Mouse (Mus musculus): ENCODE results near the gene Rec8.

Rec8 gene

DNA sequence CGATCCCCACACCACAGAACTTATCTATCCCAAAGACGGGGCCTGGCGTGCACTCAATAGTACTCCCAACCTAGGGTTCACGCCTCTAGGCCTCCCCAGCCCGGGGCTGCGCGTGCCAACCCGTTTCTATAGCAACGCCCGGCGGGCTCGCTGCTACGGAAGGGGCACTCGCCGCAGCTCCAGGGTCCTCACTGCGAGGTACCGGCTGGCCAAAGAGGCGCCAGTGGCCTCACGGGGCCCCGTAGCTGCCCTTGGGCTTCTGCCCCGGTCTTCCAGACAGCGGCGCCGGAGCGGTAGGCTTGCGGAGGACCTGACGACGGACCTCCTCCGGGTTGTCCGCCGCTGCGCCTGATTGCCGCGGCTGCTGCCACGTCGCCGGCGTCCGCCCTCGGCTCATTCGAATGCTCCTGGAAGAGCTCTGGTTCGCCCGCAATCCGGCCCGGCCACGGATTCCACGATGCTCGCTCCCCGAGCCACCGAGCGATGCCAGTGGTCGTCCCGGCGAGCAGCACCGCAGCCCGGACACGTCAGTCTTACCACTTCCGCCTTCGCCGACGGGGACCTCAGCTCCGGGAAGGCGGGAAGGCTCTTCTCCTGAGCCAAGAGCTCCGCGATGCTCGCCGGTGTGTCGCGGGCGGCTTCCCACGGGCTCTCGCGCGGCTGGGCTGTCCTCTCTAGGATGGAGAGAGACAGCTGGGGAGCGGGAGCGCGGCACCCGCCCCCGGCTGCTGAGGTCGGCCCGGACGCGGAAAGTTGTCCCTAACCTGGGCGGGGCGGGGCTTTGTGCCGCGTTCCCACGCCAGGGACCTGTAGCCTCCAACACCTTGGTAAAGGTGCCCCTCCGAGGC, 25.4 kb downstream of the Rec8 start, which contains the start of gene Tm9sf1:
Gene Tm9sf1 (minus strand): TSS at position 747 of the 848 bp plus-strand sequence.
- peak; percentile 91 for DNase-seq

DNA sequence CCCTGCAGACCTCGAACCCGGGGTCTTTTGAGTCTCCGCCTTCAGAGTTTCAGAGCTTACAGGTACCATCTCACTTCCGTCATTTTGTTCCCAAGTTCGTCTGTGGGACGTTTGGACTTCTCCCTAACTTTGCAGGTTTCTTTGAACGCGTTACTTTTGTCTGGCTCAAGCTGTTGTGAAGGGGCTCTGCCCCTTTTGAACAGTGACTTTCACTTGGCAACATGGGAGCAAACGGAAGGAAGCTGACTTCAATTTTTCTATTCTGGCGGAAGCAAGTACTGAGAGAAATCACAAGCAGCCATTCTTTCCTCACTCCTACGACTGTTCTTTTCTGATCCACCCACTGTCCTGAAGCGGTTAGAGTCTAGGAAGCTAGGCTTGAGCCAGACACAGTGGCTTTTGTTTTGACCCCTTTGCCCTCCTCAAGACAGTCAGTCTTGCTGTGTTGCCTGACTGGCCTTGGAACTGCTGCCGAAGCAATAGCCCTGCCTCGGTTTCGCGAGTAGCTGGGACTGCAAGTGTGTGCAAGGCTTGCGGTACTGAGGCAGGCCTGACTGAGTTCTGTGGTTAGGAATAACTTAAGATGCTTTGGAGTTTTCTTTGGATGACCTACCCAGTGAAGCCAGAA, 26.5 kb downstream of the Rec8 start:
- no peak for DNase-seq

DNA sequence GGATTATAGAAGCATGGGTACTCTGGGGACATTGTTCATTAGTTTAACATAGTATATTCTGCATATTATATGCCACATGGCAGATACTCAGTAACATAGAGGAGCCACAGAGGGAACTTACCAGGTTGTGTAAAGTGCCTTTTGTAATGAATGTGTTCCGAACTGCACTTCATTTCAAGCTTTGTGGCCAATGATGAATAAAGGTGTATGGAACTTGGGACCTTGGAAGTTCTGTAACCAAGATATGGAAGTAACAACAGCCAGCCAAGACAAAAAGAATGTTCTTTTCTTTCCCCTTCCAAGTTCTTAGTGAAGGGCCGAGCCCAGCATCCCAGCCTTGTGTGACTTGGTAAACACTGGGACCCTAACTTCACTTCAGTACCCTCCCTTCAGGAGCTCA, 32.0 kb downstream of the Rec8 start, which contains the start of gene Tssk4:
Gene Tssk4 (plus strand): TSS at position 301 of the 400 bp plus-strand sequence.
- DNase-seq: no peak

DNA sequence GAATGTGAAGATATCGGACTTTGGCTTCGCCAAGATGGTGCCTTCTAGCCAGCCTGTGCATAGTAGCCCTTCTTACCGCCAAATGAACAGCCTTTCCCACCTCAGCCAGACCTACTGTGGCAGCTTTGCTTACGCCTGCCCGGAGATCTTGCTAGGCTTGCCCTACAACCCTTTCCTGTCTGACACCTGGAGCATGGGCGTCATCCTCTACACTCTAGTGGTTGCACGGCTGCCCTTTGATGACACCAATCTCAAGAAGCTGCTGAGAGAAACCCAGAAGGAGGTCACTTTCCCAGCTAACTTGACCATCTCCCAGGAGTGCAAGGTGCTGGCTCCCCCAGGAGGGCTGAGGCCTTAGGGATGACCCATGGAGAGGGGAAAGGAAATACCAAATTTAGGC, 33.7 kb downstream of the Rec8 start:
- DNase-seq: no peak

DNA sequence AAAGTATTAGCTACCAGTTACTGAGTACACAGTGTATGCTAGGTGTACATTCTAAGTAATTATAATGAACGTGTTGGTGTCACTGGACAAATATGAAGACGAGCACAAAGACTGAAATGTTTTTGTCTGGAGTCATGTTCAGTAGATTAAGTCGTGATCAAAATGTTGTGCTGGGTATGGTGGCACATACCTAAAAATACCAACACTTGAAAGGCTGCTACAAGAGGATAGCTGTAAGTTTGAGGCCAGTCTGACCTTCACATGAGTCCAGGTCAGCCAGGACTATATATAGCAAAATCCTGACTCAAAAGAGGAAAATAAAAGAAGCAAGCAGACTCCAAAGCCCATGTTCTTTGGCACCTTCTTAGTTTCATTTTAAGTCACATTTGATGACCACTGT, 39.1 kb downstream of the Rec8 start:
- DNase-seq: no peak

DNA sequence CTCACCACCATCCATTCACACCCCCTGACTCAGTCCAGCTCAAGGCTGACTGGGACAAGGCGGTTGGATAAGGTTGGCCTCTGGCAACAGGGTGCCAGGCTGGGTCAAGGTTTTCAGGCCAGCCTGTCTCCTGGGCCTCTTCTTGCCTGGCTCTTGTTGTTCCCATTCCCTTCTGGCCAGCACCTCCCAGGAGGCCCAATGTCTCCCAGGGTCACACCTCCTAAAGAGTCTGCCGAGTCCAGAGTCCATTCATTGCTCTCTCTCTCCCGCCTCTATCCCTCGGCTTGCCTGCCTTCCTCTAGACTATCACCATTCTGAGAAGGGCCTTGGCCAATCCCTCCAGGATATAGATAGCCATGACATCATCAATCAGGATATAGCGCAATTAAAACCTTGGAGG, 40.2 kb downstream of the Rec8 start:
- no peak for DNase-seq

DNA sequence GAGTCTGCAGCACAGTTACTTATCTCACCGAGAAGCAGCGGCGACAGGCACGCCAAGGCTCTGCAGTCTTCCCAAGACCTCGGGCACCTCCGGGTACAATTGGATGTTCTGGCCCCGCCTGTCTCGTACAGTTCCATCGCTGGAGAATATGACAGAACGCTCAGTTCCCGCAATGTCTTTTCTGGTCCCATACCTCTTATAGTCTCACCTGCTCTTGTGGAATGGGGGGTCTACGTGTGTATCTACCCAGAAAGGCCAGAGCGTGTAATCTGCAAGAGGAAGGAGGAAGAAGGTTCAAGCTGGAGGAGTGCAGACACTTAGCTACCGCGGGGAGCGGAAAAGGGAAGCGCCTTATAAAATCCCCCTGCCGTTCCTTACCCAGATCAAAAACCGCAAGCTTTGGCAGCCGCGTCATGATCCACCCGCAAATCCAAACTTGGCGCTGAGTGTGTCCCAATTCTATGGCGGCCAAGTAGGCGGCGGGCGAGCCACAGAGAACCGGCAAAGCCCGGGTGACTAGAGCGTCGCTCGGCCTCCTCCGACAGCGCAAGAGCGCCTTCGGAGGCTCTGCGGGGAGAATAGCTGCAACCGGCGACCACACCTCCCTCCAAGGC, 42.2 kb downstream of the Rec8 start, which contains the start of gene Mdp1:
Gene Mdp1 (minus strand): TSS at position 549 of the 614 bp plus-strand sequence.
- peak; percentile 94 for DNase-seq

DNA sequence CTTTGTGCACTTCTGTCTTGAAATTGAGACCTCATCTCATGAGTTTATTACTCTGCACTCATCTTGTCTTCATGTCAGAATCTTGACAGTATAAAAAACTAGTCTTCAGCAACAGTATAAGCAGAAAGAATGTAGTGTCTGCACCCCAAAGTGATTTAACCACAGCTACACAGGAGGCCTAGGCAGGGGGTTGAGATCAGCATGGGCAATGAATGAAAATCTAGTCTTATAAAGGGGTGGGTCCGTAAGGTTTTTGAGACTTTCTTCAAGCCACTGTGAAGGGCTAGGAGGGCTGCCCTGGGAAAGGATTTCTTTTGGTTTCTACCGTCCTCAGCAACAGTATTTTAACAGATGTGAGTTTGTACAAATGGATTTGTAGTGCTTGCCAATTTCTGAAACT, 42.8 kb downstream of the Rec8 start:
- DNase-seq: no peak

DNA sequence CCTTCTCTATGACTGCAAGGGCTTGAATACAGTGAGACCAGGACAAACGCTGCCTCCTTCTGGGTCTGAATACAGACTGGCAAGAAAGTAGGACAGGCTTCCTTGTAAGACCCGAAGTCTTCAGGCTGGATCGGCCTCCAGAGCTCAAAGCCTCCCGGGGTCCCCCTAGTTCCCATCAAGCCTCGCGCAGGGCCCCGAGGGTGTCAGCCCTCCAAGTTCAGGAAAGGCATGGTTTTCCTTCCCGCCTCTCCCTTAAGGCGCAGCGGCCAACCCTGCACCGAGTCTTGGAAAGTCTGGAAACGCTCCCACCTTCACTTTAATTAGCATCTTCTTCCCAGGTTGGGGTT, 53.6 kb downstream of the Rec8 start:
- DNase-seq: no peak

DNA sequence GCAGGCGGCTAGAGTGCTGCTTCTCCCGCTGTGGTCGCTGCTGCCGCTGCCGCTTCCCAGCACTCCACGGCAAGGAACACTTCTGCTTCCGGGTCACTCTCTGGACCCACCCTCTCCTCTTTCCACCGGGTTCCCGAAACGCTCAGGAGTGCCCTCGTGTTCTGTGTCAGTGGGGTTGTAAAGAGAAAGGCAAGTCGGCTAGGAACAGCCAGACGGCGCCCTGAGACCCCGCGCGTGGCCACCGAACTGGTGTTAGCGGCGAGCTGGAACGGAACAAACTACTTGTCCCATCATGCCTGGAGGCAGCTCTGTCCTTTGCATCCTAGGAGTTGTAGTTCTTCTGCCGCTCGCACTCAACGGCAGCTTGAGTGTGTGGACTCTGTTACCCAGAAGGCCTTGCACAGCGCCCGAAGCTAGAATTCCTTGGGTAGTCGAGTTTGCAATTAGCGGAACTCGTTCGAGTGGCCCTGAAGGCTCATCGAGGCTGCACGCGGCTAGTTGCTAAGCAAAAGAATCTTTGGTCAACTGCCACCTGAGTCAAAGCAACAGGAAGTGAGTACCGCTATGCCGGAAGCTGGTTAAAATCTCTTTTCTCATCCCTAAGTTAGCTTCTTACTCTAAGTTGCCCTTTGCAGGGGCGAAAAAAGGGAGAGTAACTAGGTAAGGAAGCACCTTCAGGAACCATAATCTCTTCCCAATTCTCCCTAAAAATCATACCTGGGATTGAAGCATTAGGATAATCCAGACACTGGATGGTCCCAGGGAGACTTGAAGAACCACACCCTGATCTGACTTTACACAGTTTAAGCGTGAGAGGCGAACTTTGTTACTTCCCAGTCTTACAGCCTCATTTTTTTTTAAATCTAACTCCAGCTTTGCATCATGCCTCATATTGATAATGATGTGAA, 54.2 kb downstream of the Rec8 start, which contains the start of the genes Gmpr2 and Nedd8:
Gene Gmpr2 (plus strand): TSS at position 109 of the 908 bp plus-strand sequence.
Gene Nedd8 (minus strand): TSS at position 292 of the 908 bp plus-strand sequence.
- peak; percentile 98 for DNase-seq

DNA sequence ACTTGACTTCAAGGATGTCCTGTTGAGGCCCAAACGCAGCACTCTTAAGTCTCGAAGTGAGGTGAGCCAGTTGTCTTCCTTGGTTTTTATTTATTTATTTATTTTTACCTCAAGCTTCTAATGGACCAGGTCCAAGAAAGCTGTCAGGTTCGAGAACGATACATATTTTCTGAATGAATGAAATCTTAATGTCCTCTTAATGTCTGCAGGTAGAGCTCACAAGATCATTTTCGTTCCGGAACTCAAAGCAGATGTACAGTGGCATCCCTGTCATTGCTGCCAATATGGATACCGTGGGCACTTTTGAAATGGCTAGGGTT, 54.9 kb downstream of the Rec8 start:
- no peak for DNase-seq
